Mouse (Mus musculus) forelimb bud, embryonic 11.5 days (tissue): ENCODE measurements around the gene Fez2.

Experiments used
- DNase-seq: peaks from one replicate; pipeline ENCODE4 v3.0.0-alpha.2; 2012; ENCODE audit warnings: low read depth, low spot score

Fez2 gene

GRCm38 (mm10) chr17:78417381-78418281 lies at the start of gene Fez2:
Gene Fez2 (minus strand): TSS chr17:78418152.
- peak; percentile 83 for DNase-seq

GRCm38 (mm10) chr17:78465500-78465899 lies 47.5 kb upstream of the Fez2 start:
- DNase-seq = no peak

- no peak for DNase-seq
Measured at GRCm38 (mm10) chr17:78465071-78465470, 47.1 kb upstream of the Fez2 start.

- DNase-seq = no peak
Measured at GRCm38 (mm10) chr17:78460140-78460539, 42.2 kb upstream of the Fez2 start.

DNA sequence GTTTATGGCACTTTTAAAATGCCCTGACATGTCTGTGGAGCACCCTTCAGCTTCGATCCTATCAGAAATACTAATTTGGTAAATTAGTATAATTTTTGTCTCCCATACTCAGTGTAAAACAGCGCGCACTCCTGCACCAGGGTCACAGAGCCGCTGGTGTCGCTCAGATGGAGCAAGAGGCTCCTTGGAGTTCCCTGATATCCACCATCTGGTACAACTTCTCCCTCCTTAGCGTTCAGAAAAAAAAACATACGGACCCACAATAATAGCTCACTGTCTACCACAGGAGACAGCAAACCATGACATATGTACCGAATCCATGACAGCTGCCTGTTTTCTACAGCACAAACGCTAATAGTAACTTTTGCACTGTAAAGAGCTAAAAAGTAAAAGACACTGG lies 37.6 kb upstream of the Fez2 start:
- no peak for DNase-seq

DNA sequence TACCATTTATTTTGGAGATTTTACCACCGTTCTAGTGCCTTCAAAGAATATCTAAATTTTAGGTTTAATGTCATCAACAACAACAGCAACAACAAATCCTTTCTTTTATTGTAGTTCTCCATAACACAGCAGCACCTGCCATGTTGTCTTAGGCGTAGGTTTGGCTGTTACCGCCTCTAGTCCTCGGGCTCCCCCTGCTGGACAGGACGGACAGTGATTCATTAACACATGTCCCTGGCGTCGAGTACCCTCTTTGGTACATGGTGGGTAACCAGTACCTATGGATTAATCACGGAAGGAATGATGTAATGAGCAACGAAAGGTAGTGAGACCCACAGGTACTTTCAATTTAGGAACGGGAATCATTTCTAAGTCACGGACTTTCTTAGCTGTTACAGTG lies 37.2 kb upstream of the Fez2 start:
- peak; percentile 65 for DNase-seq

DNA sequence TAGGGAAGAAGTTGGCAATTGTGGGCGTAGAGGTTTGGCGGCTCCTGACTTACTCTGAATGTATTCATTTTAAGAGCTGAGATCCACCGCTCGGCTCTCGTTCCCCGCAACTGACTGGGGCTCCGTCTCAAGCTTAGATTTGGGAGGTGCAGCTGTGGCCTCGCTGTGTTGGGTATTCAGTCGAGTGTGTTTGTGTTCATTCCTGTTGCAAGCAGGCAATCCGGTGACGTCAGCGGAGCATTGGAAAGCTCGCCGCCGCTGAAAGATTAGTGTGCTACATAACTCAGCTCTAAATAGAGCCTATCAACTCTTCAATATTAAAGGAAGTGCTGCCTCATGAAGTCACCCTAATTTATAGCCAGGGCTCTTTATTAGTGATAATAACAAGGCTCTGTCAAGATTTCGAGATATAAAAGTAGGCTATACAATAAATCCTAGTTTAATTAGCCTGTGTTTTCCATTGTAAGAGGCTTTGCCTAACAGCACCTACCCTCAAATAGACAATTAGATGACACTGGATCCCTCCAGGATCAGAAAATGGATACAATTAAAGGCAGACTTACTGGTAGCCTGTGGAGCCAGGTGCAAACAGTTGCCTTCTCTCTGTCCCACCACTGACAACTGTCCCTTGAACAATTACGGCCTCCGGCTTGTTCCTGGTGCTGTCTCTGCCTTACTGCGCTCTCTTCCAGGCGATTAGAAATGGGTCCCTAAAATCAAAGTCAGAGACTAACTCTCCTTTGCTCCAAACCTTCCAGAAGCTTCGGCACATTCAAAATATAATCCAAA lies 36.4 kb upstream of the Fez2 start:
- DNase-seq = no peak

- no peak for DNase-seq
Measured at GRCm38 (mm10) chr17:78453529-78453928, 35.6 kb upstream of the Fez2 start.

DNA sequence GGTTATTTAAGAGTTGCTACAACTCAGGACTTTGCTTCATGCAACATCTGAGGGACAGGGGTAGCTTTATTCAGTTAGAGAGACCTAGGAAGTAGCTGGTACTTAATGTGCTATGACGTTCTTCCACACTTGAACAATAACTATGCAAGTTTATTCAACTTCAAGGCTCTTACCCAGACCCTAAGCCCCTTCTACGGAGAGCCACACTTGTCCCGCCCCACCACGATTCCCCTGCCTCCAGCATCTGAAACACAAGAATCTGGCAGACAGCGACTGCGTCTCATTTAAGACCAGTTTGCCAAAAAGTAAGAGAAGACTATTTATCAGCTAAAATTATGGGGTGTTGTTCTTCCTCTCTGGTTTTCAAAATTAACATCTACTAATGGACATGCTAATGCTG lies 33.9 kb upstream of the Fez2 start:
- no peak for DNase-seq

DNA sequence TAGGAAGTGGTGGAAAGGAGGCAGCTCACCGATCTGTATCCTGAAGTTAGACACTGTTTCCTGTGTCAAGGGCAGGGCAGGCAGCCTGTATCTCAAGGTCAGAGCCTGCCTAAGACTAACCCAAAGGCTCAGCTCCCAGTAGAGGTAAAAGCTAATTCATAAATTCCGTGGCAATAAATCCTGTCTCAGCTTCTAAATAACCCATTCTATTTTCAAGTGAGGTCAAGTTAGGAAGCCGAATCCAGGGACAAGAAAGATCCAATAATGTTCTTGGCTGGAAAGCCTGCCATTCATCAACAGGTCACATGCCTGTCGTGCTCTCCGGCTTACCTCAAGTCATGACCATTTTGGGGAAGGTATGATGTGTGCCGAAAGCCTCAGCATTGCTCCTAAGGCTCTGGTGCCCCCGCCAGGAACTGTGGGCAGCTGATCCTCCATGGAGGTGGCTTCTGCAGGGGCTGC lies 33.4 kb upstream of the Fez2 start:
- DNase-seq = peak; percentile 37

- peak; percentile 26 for DNase-seq
Measured at GRCm38 (mm10) chr17:78449635-78450197, 31.8 kb upstream of the Fez2 start.

- DNase-seq = no peak
Measured at GRCm38 (mm10) chr17:78444826-78445225, 26.9 kb upstream of the Fez2 start.

DNA sequence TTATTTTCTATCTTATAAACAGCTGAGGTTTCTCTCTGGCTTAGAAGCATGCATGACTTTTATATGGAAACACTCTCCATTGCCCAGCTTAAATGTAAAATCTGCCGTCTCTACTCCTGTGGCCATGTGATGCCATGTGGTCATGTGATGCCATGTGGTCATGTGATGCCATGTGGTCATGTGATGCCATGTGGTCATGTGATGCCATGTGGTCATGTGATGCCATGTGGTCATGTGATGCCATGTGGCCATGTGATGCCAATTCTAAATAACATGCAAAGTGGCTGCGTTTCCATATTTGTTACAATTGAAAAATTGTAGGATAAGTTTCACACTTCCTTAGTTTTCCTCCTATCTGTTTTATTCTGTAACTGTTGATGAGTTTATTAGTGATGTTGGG lies 22.8 kb upstream of the Fez2 start:
- DNase-seq = no peak

GRCm38 (mm10) chr17:78437161-78437560 lies 19.2 kb upstream of the Fez2 start:
- DNase-seq = no peak

- DNase-seq = no peak
Measured at GRCm38 (mm10) chr17:78435661-78436060, 17.7 kb upstream of the Fez2 start.

DNA sequence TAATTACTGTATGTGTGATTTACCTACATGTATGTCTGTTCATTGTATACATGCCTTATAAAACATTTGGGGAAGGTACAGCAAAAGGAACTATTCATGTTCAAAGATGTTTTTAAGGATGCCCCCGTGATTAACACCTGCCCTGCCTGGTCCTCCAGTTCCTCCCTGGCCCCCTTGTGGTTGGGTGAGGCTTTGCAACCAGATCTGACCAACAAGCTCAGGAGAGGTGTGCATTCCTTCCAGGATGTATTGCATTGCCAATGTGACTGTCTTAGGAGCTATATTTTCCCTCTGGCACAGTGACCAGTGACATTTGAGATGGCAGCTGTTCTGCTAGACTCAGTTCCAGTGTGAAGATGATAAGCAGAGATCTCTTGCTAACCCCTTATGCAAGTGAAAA lies 16.8 kb upstream of the Fez2 start:
- peak; percentile 23 for DNase-seq

DNA sequence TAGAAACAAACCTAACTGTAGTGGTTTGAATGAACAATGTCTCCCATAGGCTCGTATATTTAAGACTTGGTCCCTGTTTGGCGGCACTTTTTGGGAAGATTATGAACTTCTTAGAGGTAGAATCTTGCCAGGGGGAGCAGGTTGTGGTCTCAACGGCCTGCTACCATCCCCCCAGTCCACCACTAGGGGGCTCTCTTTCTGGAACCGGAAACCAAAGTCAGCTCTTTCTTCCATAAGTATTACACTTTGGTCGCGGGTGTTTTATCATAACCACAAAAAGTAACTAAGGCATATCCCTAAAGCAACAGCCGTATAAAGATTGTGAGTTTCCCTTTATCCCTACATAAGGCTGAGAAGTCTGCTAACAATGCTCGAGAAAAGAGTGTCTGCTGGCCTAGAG lies 12.4 kb upstream of the Fez2 start:
- DNase-seq = no peak

DNA sequence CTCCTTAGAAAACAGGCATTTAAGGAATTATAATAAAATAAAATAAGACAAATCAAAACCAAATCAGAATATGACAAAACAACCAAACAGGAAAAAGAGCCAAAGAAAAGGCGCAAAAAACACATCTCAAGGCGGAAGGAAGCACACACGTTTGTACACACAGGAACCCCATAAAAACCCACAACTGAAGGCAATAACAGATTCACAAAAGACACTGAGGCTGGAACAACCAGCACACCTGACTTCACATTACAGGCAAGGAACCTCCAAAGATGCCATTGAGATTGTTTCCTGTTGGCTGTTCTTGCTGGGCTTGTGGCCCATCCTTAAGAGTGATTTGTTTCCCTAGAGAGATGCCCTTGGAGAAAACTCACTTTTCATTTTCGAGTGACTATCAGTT lies 11.1 kb upstream of the Fez2 start:
- no peak for DNase-seq

- no peak for DNase-seq
Measured at GRCm38 (mm10) chr17:78425026-78425425, 7.1 kb upstream of the Fez2 start.

- DNase-seq = no peak
Measured at GRCm38 (mm10) chr17:78419216-78419615, 1.3 kb upstream of the Fez2 start.

GRCm38 (mm10) chr17:78415255-78415654 lies 2.7 kb downstream of the Fez2 start:
- DNase-seq = no peak

DNA sequence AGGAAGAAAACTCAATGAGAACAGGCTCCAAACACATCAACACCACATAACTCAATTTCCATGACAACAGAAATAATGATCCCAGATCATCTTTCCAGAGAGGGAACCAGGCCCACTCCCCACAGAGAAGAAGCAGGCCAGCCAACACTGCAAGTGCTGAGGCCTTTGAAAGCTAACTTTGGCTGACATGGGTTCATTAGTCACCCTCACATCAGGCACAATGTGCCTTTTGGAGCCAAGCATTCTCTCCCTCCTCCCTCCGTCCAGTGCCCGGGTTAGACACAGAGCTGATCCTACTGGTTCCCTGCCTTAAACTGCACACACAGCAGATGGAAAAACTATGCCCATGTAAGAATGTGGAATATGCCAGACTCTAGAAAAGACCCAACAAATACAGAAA lies 8.1 kb downstream of the Fez2 start:
- no peak for DNase-seq
